Mouse (Mus musculus): ENCODE data around the gene Tmprss11e.

The Tmprss11e gene

GRCm38 (mm10) chr5:86745715-86746114 lies at the start of gene Tmprss11e:
Tmprss11e (minus strand) TSS chr5:86745815.
- DNase-seq (ENCODE audit: low spot score), result no peak

GRCm38 (mm10) chr5:86792807-86793206 lies 47.2 kb upstream of the Tmprss11e start:
- DNase-seq (ENCODE audit: low spot score), result no peak

- DNase-seq (ENCODE audit: low spot score), result no peak
Observed at GRCm38 (mm10) chr5:86792249-86792648, 46.6 kb upstream of the Tmprss11e start.

GRCm38 (mm10) chr5:86789954-86790353 lies 44.3 kb upstream of the Tmprss11e start:
- DNase-seq (ENCODE audit: low spot score), result no peak

- DNase-seq (ENCODE audit: low spot score), result no peak
Observed at GRCm38 (mm10) chr5:86786798-86787197, 41.2 kb upstream of the Tmprss11e start.

GRCm38 (mm10) chr5:86784205-86784604 lies 38.6 kb upstream of the Tmprss11e start:
- DNase-seq (ENCODE audit: low spot score), result no peak

- DNase-seq (ENCODE audit: low spot score), result no peak
Observed at GRCm38 (mm10) chr5:86783059-86783458, 37.4 kb upstream of the Tmprss11e start.

GRCm38 (mm10) chr5:86778471-86778870 lies 32.9 kb upstream of the Tmprss11e start:
- no peak for DNase-seq (ENCODE audit: low spot score)

GRCm38 (mm10) chr5:86776941-86777340 lies 31.3 kb upstream of the Tmprss11e start:
- no peak for DNase-seq (ENCODE audit: low spot score)

- DNase-seq (ENCODE audit: low spot score), result no peak
Observed at GRCm38 (mm10) chr5:86771010-86771409, 25.4 kb upstream of the Tmprss11e start.

- no peak for DNase-seq (ENCODE audit: low spot score)
Observed at GRCm38 (mm10) chr5:86769015-86769658, 23.5 kb upstream of the Tmprss11e start.

GRCm38 (mm10) chr5:86742796-86743195 lies 2.8 kb downstream of the Tmprss11e start:
- DNase-seq (ENCODE audit: low spot score), result no peak

- DNase-seq (ENCODE audit: low spot score), result no peak
Observed at GRCm38 (mm10) chr5:86741146-86741545, 4.5 kb downstream of the Tmprss11e start.

GRCm38 (mm10) chr5:86735808-86736207 lies 9.8 kb downstream of the Tmprss11e start:
- no peak for DNase-seq (ENCODE audit: low spot score)

- DNase-seq (ENCODE audit: low spot score), result no peak
Observed at GRCm38 (mm10) chr5:86730587-86730986, 15.0 kb downstream of the Tmprss11e start.

- DNase-seq (ENCODE audit: low spot score), result no peak
Observed at GRCm38 (mm10) chr5:86728574-86728973, 17.0 kb downstream of the Tmprss11e start.

- DNase-seq (ENCODE audit: low spot score), result no peak
Observed at GRCm38 (mm10) chr5:86727033-86727432, 18.6 kb downstream of the Tmprss11e start.

- DNase-seq (ENCODE audit: low spot score), result no peak
Observed at GRCm38 (mm10) chr5:86725021-86725420, 20.6 kb downstream of the Tmprss11e start.

GRCm38 (mm10) chr5:86722820-86723460 lies 22.7 kb downstream of the Tmprss11e start:
- DNase-seq (ENCODE audit: low spot score), result no peak

GRCm38 (mm10) chr5:86714967-86715366 lies 30.6 kb downstream of the Tmprss11e start:
- no peak for DNase-seq (ENCODE audit: low spot score)

GRCm38 (mm10) chr5:86704923-86705322 lies 40.7 kb downstream of the Tmprss11e start:
- DNase-seq (ENCODE audit: low spot score), result no peak

GRCm38 (mm10) chr5:86684667-86685066 lies 60.9 kb downstream of the Tmprss11e start:
- peak; percentile 83 for DNase-seq (ENCODE audit: low spot score)

GRCm38 (mm10) chr5:86676262-86676661 lies 69.4 kb downstream of the Tmprss11e start, which contains the start of gene Tmprss11b:
Tmprss11b (minus strand) TSS chr5:86676362.
- DNase-seq (ENCODE audit: low spot score), result no peak

Data from testis, postnatal 10 days (tissue).